Mouse (Mus musculus) small intestine, adult 2 months (tissue): ENCODE results near the gene Cracr2a.

ENCODE experiments used
- CTCF ChIP-seq: fragments of 200-500 bp; IDR thresholded peaks from 2 replicates; pipeline ENCODE4 v1.5.1; 2012; ENCODE audit warnings: low read depth, mild to moderate bottlenecking, control low read depth, inconsistent platforms, low read length, moderate library complexity, mixed read lengths; ENCODE audit not compliant: insufficient replicate concordance, insufficient read length; ENCODE audit errors: extremely low read depth
- POLR2A ChIP-seq: fragments of 200-500 bp; IDR thresholded peaks from 2 replicates; pipeline ENCODE4 v1.6.1; 2012; ENCODE audit warnings: low read depth, mild to moderate bottlenecking, control low read depth, inconsistent platforms, low read length, moderate library complexity

GRCm38 (mm10) chr6:127541617-127542374 lies 19.3 kb upstream of the Cracr2a start:
- TF ChIP-seq CTCF (peak; percentile 40; the same call in 1 of the 2 replicates), POLR2A (no peak)
